Mouse (Mus musculus) kidney, adult 18-20 months (tissue): ENCODE measurements at regions not wholly inside any gene's neighbourhood (a gene's known extent, or its start where the extent isn't known, plus 50 kb on each side); places are given as distances from the start of the nearest gene placed in this dataset.

Experiments
- DNase-seq: peaks from one replicate; pipeline ENCODE4 v3.0.0; 2021

GRCm38 (mm10) chr15:52961491-52961890 lies 923.2 kb upstream of the Gm7489 start:
- no peak for DNase-seq

DNA sequence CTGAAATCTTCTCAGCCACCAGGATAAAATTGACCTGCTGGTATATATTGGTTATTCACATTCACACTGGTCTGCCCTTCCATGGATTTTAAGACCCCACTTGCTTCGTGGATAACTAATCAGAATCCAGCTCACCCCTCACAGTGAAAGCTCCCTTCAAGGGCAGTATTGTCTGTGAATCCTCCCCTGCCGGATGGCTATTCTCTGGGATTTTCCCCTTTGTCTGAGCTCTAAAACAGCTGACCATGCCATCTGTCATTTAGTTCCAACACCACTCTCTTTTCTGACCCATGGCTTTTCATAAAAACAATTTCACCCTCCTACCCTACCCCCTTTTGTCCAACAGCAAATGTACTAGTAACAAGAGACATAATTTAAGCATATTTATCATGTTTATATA lies 920.8 kb upstream of the Gm7489 start:
- no peak for DNase-seq

DNA sequence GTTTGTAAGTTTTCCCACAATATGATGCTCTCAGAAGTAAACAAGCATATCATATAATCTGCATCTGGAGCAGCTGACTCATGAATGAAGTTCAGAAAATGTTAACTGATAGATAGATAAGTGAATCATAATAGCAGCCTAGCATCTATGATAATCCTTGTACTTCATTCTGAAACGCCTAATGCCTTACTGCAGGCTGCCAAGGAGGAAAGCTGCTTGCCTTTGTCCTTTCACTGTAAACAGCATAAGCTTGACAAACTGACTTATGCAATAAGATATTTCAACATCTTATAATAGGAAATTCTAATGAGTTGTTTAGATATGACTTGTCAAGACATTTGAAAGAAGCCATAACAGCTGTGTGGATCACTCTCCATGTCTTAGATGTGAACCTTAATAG lies 920.3 kb upstream of the Gm7489 start:
- no peak for DNase-seq

GRCm38 (mm10) chr15:52967801-52968235 lies 916.9 kb upstream of the Gm7489 start:
- DNase-seq = no peak

DNA sequence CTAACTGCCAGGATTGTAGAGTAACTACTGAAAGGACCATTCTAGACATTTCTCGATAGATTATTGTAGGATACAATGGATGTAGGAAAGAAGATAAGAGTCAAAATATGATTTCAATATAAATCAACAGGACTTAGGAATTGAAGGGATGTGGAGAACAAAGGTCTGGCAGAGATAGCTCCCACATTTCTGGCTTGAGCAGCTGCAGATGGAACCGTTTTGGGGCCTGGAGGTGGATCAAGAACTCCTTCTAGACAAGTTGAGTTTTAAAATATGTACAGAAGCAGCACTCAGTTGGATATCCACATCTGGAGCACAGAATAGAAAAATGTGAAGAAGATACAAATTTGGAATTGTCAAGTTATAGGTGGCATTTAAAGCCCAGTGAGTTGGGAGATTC lies 901.9 kb upstream of the Gm7489 start:
- DNase-seq = no peak

GRCm38 (mm10) chr15:52990580-52990979 lies 894.1 kb upstream of the Gm7489 start:
- DNase-seq = no peak

GRCm38 (mm10) chr15:52994351-52994750 lies 890.4 kb upstream of the Gm7489 start:
- DNase-seq = no peak

DNA sequence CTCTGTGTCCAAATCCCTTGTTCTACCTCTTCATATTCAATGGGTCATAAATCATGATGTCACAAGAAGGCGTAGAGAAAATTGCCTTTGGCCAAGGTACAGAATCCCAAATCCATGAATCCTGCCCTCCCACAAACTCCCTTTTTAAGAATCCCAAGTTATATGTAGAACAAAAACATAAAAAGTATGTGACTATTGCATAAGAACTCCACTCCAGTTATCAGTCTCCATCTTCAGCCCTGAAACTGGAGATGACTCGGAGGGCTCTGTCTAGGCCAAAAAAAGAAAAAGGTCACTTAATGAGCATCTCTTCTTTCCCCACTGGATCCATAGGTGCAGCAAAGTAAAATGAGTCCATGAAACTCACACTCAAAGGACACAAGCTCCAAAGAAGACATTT lies 885.5 kb upstream of the Gm7489 start:
- no peak for DNase-seq

DNA sequence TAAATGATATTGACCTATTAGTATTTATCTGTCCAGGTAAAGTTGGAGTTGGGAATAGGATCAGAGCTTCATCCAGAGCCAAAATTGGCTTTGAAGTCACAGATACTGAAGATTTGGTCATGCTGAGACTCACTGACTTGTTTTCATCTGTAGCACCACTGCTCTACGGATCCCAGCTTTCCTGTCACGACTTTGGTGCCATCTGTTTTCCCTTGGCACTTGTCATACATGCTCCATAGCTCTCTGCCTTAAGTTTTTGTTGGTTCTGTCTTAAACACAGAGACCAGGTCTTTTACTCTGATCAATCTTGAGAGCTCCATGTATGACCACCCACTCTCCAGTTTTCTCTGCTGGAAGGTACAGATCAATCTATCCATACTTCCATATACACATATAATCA lies 884.9 kb upstream of the Gm7489 start:
- no peak for DNase-seq

DNA sequence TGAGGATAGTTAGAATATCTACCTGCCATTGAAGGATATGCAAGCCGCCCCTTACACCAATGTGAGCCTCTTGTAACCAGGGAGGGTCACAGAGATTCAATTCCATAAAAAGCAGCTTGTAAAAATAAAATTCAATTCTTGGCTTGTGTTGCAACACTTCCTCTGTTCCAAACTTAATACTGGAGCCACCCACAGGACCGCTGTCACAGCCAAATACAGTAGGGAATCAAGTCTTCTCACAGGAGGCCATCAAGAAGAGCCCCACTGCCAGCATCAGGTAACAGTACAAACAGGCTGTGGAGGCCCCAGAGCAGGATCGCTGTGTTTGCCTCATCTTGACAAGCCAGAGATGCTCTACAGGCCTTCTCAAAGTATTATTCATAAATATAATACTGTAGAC lies 883.3 kb upstream of the Gm7489 start:
- DNase-seq = no peak

GRCm38 (mm10) chr15:53001964-53002363 lies 882.7 kb upstream of the Gm7489 start:
- no peak for DNase-seq

DNA sequence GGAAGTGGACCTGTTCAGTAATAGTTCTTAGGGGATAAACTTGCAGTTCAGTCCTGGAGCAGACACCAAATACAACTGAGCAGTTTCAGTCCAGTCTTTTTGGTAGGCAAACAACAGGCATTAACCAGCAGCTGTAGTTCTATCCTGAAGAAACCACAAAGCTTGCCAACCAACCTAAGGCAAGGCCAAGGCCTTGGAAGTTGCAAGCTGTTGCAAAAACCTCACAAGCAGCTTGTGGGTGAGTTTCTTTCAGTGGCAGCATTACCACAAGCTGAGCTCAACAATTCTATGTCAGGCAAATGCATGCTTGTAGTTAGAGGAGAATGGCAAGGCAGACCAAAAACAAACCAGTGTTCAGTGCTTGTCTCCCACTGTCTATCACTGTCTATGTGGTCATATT lies 880.6 kb upstream of the Gm7489 start:
- DNase-seq = no peak

DNA sequence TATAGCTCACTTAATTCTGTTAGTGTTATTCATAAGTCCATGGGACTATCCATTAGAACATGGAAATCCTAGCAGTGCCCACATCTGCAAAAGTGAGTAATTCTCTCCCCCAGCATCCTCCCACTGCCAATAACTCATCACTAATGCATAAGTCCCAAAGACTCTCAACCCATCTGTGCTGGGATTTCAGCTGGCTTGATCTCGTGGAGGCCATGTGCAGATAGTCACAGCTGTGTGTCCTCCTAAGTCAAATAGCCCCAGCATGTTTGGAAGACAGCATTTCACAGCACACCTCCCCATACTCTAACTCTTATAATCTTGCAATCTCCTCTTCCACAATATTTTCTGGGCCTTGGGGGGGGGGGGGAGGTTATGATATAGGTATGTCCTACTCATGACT lies 877.9 kb upstream of the Gm7489 start:
- no peak for DNase-seq

- DNase-seq = no peak
Observed at GRCm38 (mm10) chr15:53009337-53009736, 875.4 kb upstream of the Gm7489 start.
